Mouse (Mus musculus) bone marrow macrophage, adult 2 months (primary cell): ENCODE results near the gene Cluap1.

Experiments used
- CTCF ChIP-seq: IDR thresholded peaks from 2 replicates; pipeline ENCODE4 v1.5.1; 2012; ENCODE audit warnings: low read depth, mild to moderate bottlenecking, low read length, moderate library complexity
- POLR2A ChIP-seq: IDR thresholded peaks from 2 replicates; pipeline ENCODE4 v1.6.1; 2012; ENCODE audit warnings: mild to moderate bottlenecking, low read depth, low read length, borderline replicate concordance

DNA sequence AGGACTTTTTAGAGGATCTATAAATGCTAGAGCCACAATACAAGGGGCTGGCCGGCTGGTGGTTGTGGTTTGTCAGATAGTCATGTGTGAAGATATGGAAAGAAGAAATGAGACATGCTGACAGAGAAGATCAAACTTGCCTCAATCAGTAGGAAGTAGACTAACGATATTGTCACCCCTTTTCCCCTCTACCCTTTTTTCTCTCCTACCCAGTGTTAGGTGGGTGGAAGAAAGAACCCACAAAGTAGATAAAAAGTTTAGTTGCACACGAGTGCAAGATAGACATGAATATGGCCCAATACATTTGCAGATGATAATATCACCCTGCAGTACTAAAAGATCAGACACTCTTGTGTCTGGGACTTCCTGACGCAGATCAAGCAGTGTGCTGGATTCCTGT, 79.8 kb downstream of the Cluap1 start:
- TF ChIP-seq CTCF, result no peak
- no peak for TF ChIP-seq POLR2A
